Mouse (Mus musculus): ENCODE results near the gene Pemt.
"Not testable (repeated sequence)": the region's sequence is repeated elsewhere in the genome, so short reads cannot be mapped to it uniquely, and the experiment has no call there.

Pemt gene

DNA sequence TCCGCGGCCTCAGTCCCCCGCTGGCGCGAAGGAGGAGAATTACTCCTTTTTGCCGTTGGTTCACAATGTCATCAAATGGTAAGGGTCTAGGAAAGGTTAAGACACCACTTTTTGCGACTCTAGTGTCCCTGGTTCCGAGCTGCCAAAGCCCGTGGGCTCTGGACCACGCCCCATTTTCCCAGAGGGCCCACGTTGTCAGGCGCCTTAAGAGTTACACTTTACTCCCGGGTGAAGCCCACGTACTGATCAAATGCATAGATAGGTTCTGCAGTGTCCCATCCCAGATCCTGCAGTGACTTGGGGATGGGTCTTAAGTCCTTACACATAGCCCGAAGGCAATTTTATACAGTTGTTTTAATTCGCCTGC lies 97.9 kb downstream of the Pemt start:
- no peak for DNase-seq (ENCODE audit: low spot score)

DNA sequence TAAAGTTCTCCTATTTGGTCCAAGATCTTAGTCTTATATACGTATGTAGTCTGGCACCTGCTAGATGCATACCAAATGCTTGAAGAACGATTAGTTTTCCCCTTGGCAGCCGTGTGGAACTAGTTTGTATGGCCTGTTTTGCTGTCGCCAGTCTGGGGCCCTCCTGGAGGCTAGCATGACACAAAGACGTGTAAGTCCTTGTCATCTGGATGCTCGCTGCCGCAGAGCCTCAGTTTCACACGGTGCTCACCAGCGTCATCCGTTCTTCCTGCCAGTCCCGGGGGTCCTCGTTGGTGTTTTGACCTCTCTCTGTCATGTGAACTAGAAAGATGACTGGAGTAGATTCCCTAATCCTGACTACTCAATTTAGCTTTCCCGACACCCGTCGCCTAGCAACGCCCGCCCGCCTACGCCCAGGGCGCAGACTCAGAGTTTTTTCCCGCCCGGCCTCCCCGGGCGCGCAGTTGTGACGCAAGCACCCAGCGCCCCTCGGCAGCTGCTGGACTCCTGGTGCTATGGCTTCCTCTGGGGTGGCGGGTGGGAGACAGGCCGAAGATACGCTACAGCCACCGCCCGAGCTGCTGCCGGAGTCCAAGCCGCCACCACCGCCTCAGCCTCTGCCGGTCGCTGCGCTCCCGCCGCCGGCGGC lies 98.4 kb downstream of the Pemt start, which contains the start of gene Med9:
Gene Med9, plus strand, starts transcription at position 455 of the 649 bp plus-strand sequence.
- DNase-seq (ENCODE audit: low spot score), result peak; percentile 95

DNA sequence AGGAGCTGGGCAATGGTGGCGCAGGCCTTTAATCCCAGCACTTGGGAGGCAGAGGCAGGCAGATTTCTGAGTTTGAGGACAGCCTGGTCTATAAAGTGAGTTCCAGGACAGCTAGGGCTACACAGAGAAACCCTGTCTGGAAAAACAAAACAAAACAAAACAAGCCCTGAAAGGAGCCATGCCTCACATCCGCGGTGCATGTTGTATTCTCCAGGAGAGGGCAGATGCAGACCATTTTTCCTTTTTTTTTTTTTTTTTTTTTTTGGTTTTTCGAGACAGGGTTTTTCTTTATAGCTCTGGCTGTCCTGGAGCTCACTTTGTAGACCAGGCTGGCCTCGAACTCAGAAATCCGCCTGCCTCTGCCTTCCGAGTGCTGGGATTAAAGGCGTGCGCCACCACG lies 101.4 kb downstream of the Pemt start:
- DNase-seq (ENCODE audit: low spot score), result not testable (repeated sequence)

DNA sequence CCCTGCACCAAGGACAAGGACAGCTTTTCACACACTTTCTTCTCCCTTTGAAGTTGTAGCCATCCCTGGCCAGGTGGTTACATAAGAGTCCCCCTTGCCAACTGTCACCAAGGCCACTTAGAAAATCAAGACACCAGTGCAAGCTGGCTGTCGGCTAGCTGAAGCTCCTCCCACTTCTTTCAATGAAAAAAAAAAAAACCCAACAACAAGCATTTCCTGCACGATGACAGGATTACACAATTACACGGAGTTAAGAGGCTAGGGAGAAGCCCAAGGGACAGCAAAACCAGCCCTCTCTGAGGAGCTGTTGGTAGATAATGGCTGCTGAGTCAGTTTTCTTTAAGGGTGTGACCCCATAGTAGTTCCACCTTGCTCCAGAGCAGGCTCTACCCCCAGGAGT lies 104.9 kb downstream of the Pemt start:
- DNase-seq (ENCODE audit: low spot score), result no peak

DNA sequence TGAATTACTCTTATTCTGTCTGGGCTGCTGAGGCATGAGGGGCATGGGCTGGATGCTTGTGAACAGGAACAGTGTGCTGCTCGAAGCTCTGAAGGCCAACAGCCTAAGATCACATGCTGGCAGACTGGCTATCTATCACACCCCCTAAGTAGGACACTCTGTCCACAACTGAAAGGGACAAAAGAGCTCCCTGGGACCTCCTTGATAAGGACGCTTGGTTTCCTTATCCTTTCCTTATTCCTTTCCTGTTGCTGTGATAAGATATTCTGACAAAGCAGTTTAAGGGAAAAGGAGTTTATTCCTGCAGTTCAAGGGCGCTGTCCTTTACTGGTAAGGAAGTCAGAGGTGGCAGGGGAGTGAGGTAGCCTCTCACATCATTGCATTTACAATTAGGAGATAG lies 105.6 kb downstream of the Pemt start:
- DNase-seq (ENCODE audit: low spot score), result no peak

DNA sequence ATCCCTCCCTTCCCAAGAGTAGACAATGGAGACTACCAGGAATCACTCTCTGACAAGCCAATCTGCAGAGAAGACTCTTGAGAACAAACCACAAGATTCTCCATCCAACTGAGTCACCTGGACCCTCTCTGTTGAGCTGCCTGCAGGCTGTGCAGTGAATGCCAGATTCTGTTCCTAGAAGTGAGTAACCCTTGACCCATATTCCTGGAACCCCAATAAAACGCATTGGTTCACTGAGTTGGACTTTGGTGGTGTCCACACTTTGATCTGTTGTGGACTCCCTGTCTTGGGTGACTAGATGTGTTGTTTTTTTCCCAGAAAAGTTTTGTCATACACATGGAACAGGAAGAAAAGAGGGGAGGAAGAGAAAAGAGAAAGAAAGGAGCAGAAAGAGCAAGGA lies 106.5 kb downstream of the Pemt start:
- DNase-seq (ENCODE audit: low spot score), result no peak

DNA sequence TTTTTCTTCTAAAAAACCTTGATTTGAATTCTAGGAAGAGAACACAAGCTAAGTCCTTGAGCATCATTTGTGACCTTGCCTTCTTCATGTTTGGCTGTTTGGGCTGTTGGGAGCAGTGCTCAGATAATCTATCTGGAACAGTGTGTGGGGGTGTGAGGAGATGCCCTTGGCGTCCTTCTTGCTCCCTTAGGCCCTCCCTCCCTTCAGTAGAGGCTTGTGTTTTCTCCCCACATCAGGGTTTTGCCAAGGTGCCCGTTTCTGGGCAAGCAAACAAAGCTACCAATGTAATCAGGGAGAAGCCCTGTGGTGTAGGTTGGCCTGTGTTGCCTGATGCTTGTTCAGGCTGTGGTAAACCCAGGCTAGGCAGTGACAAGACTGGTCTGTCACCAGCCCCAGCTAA lies 108.7 kb downstream of the Pemt start:
- DNase-seq (ENCODE audit: low spot score), result no peak

DNA sequence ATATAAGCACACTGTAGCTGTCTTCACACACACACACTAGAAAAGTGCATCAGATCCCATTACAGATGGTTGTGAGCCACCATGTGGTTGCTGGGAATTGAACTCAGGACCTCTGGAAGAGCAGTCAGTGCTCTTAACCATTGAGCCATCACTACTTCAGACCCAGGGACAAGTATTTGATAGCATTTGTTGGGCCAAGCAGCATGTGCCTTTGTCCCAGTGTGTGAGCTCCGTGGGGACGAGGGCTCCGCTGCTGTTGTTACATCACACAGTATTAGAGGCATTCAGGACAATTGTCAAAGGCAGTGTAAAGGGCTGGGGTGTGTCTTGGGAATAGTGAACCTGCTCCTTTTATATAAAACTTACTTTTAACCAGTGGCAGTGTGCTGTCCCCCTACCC lies 109.3 kb downstream of the Pemt start:
- DNase-seq (ENCODE audit: low spot score), result no peak

DNA sequence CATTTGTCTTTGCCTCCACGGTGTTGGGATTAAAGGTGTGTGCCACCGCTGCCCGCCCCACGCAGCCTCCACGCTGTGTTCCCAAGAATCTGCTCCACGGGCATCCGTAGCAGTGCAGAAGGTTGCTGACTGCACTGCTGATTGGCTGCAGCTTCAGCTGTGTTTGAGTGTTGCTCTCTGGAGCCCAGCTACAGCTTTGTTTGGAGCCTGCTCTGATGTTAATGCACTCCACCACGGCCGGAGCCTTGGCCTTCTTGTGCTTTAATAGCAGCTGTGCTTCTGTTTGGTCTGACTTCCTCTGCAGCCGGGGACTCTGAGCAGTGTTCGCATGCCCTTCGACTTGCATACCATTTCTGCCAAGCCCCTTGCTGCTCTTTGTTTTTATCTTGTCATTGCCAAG lies 112.3 kb downstream of the Pemt start:
- DNase-seq (ENCODE audit: low spot score), result no peak

DNA sequence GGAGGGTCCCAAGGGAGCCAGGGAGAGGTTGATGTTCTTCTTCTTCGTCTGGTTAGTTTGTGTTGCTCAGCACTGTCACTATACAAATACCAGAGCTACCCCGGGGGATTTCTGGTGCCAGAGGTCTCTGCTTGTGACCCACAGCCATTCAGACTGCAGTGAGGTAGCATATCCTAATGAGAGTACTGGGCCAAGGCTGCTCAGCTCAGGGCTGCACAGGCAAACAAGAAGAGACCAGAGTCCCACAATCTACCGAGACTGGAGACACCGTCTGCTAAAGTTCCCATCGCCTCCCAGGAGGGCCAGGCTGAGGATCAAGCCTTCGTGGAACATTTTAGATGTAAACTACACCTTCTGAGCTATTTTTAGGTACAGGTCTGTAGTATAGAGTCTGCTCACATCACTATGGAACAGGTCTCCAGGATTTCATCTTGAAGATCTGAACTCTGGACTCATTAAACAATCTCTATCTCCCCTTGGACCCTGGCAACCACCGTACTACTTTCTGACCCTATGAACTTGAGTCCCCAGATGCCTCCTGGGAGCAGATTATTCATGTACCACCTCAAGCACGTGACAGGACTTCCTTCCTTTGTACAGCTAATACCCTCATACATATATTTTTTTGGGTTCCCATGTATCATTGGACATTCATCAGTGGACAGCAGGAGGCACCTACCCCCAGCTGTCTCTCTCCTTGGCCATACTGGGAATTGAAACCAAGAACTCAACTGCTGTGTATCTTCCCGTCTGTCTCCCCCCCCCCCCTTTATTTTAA lies 113.5 kb downstream of the Pemt start:
- no peak for DNase-seq (ENCODE audit: low spot score)

DNA sequence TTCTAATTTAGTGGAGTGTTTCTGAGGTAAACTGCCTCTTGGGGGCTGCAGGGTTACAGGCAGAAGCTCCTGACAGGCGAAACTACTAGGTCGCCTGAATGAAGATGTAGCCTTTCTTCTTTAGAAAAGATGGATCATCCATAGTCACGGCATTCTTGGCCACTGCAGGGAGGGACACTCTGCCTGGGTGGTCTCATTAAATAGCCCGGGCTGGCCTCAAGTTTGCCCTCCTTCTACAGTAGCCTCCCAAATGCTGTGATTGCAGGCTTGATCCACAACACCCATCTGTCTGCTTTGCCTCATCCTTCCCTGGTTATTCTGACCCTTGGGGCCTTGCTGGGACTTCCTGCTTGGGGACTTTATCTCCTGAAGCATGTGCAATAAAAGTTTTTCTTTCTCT lies 116.3 kb downstream of the Pemt start:
- DNase-seq (ENCODE audit: low spot score), result no peak

DNA sequence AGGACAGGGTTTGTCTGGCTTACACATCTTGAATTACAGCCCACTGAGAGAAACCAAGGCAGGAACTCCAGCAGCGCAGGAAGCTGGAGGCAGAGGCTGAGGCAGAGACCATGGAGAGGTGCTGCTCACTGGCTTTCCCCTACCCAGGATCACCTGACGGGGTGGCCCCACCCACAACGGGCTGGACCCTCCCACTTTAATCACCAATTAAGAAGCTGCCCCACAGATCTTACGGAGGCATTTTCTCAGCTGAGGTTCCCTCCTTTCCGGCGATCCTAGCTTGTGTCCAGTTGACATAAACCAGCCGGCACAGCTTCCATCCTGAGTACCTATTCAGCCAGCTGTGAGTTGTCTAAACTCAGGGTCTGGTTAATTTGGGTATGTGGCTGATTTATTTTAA lies 125.0 kb downstream of the Pemt start:
- DNase-seq (ENCODE audit: low spot score), result peak; percentile 49

Data from urinary bladder, postnatal 14 days (tissue).